Mouse (Mus musculus): ENCODE results near the gene Igdcc3.

DNA sequence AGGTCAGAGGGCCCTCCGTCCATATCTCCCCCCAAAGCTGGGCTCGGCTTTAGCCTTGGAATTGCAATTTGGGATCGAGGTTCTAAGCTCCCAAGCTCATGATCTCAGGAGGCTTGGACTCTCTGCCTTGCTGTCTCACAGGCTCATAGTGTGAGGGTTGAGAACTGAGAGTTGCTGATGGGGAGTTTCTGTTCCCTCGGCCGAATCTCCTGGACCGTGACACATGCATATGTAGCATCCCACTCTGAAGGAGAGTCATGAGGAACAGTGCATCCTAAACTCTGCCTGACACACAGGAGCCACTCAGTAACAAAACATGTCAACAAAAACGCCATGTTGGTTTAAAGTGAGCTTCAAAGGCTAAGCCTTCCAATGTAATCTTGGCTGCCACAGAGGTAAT is 7.5 kb downstream of the Igdcc3 start:
- TF ChIP-seq CTCF (IDR thresholded peaks at IDR 0.05; ENCODE audit: extremely low read depth, insufficient read length, insufficient replicate concordance, low read depth, low read length) (no peak), POLR2A (IDR thresholded peaks at IDR 0.05; ENCODE audit: low read depth, low read length) (no peak)
